Mouse (Mus musculus) ES-CJ7 (cell line): Measurements from ENCODE around the gene Ern2.

Source experiments
- DNase-seq: peaks from one replicate; pipeline ENCODE4 v3.0.0; 2011; ENCODE audit warnings: low read depth, low spot score

Ern2 gene

DNA sequence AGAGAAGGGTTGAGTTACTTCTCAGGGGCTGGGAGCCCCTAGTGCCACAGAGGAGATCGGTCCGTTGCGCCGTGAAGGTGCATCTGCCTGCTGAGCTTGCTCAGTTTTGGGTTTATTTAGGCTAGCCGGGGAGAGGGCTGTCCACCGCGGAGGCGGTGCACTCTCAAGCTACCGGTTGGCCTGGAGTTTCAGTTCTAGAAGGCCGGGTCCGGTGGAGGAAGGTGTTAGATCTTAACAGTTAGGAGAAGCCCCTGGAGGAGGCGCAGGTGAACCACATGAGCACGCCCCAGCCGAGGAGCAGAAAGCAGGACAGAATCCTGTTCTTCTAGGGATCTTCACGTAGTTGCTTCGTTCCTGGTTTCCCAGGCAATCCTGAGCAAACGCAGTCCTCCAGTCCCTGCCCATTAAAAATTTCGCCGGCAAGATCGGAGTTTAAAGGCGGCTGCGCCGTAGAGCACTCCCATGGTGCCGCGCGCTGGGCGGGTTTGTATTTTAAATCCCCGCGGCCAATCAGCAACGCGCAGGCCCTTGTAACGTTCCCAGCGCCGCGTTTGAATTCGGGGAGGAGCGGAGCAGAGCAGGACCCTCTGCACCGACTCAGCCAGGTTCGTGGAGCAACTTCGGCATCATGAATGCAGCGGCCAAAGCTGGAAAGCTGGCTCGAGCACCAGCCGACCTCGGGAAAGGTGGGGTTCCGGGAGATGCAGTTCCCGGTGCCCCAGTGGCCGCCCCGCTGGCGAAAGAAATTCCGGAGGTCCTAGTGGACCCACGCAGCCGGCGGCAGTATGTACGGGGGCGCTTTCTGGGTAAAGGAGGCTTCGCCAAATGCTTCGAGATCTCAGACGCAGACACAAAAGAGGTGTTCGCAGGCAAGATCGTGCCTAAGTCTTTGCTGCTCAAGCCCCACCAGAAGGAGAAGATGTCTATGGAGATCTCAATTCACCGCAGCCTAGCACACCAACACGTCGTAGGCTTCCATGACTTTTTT, 26.8 kb downstream of the Ern2 start, which contains the start of gene Plk1:
Gene Plk1, plus strand, starts transcription at position 525 of the 988 bp plus-strand sequence.
- DNase-seq = peak; percentile 89

DNA sequence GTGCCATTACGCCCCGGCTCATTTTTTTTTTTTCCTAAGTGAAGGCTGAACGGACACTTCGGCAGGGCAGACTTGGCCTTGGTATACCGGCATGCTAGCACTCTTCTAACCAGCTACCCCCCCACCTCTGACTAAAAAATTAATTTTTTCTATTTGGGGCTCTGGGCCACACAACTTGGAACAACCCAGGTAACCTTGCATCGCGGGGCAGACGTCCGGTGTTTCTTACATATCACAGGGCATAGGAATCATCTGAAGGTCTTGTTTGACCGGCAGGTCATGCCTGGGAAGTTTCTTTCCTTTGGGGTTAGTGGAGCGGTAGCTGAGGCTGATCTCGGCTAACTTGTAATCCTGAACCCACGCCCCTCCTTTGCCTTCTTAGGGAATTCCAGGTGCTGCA, 27.5 kb downstream of the Ern2 start:
- DNase-seq = no peak

DNA sequence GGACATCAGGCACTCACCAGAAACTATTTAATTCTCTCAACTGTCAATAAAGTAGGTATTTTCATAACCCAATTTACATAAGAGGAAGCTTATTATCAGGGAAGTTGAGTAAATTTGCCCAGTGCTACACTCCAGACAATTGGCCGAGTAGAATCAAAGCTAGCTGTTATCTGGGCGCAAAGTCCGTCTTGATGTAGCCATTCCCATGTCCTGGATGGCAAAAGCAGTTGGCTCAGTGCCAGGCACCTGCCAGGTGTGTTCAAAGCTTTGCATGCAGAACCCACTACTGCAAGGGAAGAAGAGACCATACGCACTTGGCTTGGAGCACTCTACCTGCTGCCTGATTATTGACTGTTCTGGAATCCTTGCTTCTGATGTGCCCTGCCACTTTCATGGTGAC, 33.5 kb downstream of the Ern2 start:
- no peak for DNase-seq

DNA sequence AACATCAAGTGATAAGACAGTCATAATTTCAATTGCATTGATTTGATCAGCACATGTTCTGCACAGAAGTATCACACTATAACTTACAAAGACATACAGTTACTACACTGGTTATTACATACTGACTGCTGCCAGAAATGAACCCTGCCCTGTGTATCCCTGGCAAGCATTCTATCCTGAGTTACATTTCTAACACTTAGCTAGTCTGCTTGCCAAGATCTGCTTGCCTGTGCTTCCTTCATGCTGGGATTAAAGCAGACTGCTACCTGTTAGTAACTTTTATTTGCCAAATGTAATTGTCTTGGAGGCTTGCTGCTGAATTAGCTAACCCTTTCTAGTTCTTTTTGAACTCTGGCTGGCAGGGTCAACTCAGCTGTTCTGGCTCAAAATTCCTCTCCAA, 45.0 kb downstream of the Ern2 start:
- DNase-seq = no peak

DNA sequence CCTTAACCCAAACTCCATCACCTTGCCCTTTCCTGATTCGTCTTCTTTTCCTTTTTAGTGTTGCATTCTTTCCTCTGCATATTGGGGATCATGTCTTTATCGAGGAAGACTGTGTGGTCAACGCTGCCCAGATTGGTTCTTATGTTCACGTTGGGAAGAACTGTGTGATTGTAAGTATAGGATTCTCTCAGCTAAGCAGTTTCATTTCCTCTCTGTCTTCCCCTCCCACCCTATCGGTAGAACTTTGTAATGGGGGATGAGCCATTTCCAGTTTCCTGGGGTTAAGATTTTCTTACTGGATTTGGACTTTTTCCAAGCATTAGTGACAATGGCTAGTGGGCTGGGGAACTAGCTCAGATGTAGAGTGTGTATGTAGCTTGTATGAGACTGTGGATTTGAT, 47.8 kb downstream of the Ern2 start:
- no peak for DNase-seq

DNA sequence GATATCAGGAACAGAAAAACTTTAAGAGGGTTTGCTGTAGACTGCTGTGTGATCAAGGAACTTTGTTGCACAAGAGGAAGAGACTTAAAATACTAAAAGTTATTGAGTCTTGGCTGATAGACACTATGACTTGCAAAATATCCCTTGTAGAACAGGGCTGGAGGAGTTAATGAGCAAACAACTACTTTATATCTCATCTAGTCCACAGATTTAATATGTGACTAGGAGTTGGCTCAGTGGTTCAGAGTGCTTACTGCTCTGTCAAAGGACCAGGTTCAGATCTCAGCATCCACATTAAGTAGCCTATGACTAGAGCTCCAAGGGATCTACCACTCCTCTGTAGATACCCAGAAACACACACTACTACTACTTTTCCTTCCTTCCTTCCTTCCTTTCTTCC, 48.9 kb downstream of the Ern2 start:
- DNase-seq = no peak

DNA sequence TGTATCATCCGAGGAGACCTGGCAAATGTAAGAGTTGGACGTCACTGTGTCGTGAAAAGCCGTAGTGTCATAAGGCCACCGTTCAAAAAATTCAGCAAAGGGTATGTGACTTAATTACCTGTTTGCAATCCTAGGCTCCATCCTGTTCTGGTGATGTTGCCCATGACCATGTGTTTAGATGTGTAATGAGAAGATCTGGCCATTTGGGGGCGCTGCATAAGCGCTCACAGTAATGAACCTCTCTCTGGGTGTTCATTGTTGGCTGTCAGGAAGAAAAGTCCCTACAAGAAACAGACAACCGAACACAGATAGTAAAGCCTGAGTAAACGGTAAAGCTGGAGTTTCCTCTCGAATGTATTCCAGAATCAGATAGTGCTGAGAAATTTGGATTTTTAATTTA, 50.9 kb downstream of the Ern2 start:
- DNase-seq = peak; percentile 68

DNA sequence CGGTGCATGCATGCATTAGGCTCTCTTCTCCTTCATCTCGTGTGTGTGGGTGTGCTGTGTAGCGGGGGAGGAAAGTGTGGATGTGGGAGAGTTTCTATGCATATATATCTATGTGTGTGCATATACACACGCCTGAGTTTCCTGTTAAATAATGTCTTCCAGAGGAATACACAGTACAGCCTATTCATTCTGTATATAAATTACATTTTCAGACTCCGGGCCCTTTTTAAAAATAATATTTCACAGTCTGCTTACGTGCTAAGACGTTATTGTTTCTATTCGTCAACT, 52.7 kb downstream of the Ern2 start:
- no peak for DNase-seq

DNA sequence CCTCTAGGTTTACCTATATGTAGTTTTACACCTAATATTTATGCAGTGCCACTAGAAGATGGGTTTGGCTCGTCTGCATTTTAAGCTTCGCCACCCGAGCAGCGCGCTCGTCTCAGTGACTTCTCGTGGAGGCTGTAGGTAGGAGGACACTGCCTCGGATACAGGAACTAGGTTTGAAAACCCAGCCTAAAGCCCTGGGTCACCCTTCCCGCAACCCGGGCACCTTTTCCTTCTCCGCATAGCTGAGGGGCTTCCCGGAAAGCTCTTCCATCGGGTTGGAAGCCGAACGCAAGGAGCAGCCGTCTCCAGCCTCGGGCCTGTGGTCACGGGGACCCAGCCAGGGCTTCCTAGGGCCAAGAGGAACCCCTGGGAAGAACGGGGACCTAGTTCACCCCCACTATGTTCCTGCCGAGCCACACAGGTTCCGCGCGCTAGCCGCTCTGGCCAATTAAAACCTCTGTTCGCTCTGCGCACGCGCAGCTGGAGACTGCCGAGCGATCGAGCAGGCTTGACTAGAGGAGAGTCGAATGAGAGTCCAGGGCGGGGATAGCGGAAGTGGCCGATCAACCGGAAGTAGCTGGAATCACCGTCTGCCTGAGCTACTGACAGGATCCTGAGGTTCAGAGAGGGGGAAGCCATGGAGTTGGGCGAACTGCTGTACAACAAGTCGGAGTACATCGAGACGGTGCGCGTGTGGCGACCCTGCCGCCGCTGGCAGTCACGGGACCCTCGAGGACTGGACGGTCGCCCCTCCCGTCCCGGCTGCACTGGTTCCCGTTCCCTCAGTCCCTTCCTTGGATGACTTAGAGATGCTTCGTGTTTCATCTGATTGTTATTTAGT, 53.3 kb downstream of the Ern2 start, which contains the start of the genes Palb2 and Dctn5:
Gene Palb2, minus strand, starts transcription at position 489 of the 841 bp plus-strand sequence.
Gene Dctn5, plus strand, starts transcription at position 545 of the 841 bp plus-strand sequence.
- DNase-seq = peak; percentile 96

DNA sequence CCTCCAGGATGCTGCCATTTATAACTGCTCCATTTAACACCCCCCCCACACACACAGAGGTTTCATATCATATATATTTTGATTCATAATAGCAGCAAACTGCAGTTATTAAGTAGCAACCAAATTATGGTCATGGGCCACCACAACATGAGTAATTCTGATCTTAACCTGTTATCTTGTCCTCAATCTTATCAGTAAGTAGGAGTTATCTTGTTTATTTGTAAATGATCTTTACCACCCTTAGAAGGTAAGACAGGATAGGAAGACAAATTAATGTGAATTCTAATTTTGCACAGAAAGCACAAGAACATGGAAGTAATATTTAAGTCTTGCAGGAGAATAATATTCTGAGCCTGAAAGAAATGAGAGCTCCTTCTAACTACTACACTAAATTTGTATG, 54.2 kb downstream of the Ern2 start:
- no peak for DNase-seq

DNA sequence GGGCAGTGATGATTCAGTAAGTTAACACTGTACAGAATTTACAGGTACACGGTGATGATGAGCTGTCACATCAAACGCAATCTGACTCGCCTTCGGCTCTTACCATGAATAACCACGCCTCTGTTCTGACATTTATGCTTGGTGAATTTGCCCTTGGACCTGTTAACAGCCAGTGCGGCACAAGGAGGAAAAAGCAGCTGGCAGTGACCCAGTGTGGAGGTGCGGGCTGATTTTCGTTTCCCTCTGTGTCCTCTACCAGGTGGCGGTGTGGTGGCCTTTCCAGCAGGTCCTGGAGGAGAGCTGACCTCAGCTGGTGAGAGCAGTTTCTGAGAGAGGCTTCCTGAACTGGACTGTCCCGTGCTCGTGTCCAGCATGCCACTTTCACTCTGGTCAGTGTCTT, 59.1 kb downstream of the Ern2 start:
- DNase-seq = no peak

DNA sequence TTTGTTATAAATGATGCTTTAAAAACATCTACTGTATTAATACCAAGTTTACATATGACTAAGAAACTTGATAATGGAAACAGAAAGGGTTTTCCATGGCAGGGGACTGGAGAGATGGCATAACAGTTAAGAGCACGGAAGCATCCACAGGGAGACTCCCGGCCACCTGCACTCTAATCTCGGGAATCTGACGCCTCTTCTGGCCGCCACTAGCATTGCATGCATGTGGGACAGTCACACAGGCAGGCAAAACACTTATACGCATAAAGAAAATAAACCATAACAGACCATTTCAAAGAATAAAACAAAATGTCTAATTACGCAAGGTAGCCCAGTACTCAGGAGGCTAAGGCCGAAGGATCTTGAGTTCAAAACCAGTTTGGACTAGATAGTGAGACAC, 60.4 kb downstream of the Ern2 start:
- peak; percentile 30 for DNase-seq

DNA sequence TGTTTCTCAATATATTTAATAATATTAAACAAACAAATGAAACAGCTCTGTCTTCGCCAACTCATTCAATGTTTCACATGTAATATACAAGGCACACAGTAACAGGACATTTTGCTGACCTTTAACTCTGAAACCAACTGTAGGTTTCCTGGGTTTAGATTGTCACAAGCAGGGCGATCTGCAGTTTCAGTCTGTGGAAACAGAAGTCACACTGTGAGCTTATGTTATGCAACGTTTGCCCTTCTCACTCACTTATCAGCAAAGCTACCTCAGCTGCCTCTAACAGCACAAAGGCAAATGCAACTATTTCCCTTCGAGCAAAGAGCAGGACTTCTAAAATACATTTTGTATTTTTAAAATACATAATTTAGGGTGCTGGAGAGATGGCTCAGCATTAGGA, 62.5 kb downstream of the Ern2 start:
- no peak for DNase-seq
